Mouse (Mus musculus) lung, postnatal 0 days (tissue): ENCODE results near the gene Usp24.

Experiments used
- CTCF ChIP-seq: IDR thresholded peaks from 2 replicates; pipeline ENCODE4 v1.5.1; 2016; ENCODE audit warnings: antibody characterized with exemption, mild to moderate bottlenecking
- EP300 ChIP-seq: IDR thresholded peaks from 2 replicates; pipeline ENCODE4 v1.6.1; 2016; ENCODE audit warnings: antibody characterized with exemption, mild to moderate bottlenecking, control low read depth

DNA sequence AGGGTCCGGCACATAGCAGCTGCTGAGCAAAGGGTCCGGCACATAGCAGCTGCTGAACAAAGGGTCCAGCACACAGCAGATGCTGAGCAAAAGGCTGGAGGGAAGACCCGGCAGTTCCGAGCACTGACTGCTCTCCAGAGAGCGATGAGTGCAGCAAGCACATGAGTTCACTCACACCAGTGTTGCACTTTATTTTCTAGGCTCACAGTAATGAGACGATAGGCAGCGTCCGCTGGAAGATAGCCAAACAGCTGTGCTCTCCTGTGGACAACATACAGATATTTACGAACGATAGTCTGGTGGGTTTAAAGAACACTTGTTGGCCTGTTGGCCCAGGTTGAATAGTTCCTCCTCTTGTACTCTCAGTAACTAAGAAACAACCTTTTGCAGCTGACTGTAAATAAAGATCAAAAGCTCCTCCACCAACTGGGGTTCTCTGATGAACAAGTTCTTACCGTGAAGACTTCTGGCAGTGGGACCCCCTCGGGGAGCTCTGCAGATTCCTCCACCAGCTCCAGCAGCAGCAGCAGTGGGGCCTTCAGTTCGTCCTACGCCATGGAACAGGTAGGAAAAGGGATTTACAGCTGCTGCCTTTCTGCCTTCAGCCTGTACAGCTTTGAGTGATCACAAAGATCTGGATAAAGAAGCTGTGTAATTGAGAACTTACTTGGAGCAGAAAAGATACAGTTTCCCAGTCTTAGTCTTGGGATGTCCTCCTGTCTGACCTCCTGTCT lies 63.0 kb downstream of the Usp24 start:
- TF ChIP-seq CTCF = no peak
- TF ChIP-seq EP300 = no peak
